Mouse (Mus musculus): Measurements from ENCODE around the gene Polrmt.

GRCm38 (mm10) chr10:79733847-79734246 lies 12.5 kb downstream of the Polrmt start:
- TF ChIP-seq CTCF (IDR thresholded peaks at IDR 0.05; ENCODE audit: low read depth, low read length) = no peak
- TF ChIP-seq GATA1 (IDR thresholded peaks at IDR 0.05; ENCODE audit: borderline replicate concordance, low read length) = no peak
- TF ChIP-seq TAL1 (conservative IDR thresholded peaks at IDR 0.05; ENCODE audit: low read depth, low read length) = no peak
- TF ChIP-seq POLR2AphosphoS5 (IDR thresholded peaks at IDR 0.05; ENCODE audit: insufficient replicate concordance, low read depth, low read length) = no peak
